Mouse (Mus musculus): ENCODE measurements around the gene Selenop.

- TF ChIP-seq POLR2A (IDR thresholded peaks at IDR 0.05; ENCODE audit: borderline replicate concordance, extremely low read depth, insufficient read depth, insufficient read length, poor library complexity, severe bottlenecking) (no peak), CTCF (IDR thresholded peaks at IDR 0.05; ENCODE audit: borderline replicate concordance, extremely low read depth, insufficient read depth, insufficient read length) (no peak)
Observed at GRCm38 (mm10) chr15:3251718-3252067, 16.7 kb upstream of the Selenop start.

All from brain, embryonic 14.5 days (tissue).